Mouse (Mus musculus): ENCODE measurements around the gene Zmiz1. TPM values are rescaled to one million over a fixed set of nuclear protein-coding genes. Genes with fewer than 3 reads are reported as not detected.
A peak's percentile ranks its signal among the peaks of the same experiment; 100 is the strongest.

Zmiz1 gene
- total RNA-seq, 4 experiments from 2014 or later = 90.3 to 192 (median 125) TPM

DNA sequence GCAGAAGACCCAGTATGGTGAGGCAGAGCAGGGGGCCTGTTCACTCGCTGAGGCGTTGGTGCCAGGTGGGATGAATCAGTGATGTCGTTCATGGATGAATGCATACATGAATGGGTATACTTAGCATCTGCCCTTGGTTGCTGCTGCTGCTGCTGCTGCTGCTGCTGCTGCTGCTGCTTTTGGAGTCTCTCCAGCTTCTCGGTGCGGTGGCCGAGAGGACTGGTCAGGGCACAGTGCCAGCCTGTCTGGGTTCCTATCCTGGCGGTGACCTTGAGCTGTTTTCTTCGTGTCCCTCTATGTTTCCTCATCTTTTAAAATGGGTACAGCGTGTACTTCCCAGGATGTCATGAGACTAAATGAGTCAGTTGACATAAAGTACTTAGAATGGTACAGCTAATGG, 56.9 kb downstream of the Zmiz1 start:
- peak; percentile 82 for DNase-seq

DNA sequence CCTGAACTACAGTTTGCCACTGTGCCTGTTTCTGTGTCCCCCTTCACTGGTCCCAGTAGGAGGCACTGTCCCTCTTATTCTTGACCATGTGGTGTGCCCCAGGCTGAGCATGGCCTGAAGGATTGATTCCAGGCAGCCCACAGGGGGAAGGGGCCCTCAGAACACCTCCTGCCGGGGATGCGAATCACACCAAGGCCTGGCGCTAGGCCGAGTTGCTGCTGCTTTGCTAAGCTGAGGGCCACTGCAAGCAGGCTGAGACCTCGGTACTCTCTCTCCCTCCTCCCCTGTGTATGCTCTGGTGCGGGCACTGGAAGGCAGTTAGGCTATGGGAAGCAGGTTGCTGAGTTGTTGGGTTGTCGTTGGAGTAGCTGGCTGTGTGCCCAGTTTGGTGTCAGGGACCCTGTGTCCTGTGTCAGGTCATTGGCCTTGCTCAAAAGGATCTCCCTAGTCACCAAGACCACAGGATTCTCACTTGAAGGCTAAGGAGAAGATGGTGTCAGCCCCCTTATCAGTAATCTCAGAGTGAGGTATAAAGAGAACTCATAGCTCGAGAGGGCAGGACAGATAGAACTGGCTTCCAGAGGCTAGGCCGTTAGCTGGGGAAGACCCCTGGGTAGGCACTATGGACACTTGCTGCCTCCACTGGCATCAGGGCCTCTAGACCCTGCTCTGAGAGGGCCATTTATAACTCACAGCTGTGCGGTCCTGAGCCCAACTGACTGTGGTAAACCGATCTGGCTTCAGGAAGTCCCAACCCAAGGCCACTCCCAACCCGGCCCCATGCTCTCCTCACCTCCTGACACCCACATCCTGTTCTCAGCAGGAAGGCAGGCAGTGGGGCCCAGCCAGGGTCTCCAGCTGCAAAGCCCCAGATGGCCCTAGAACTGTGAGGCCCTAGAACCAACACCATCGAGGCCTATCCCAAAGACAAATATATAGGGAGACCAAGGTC, 57.9 kb downstream of the Zmiz1 start:
- DNase-seq = peak; percentile 63

DNA sequence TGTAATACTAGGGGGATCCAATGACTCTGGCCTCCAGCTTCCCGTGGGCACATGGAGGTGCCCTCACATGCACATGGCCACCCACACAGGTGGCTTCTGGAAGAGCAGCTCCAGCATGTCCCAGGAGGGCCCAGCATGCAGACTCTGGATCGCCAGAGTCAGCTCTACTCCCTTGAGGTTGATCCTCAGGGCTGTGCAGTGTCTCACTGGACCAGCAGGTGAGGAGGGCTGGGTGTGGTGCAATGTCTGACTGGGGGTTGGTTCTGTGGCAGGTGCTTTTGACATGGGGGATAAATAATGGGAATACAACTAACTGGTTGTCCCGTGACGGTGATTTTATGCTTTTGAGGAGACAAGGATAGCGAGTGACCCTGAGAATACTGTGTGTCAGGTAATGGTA, 59.7 kb downstream of the Zmiz1 start:
- no peak for DNase-seq

DNA sequence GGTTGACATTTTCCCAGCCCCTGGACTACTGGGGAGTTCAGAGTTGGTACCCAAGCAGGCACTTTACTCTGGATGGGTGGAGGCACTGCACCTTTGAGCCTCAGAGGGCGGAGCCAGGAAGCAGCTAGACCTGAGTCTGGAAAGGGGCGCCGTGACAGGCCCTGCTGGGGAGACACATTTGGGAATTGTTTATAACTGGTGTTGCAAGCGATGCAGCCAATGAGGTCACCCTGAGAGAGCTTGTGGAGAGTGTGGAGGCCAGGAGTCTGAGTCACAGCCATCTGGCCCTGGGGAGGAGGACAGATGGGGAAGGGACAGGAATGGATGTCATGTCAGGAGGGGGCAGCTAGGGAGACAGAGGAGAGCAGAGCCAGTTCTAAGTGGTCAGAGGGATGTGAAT, 60.7 kb downstream of the Zmiz1 start:
- peak; percentile 93 for DNase-seq

DNA sequence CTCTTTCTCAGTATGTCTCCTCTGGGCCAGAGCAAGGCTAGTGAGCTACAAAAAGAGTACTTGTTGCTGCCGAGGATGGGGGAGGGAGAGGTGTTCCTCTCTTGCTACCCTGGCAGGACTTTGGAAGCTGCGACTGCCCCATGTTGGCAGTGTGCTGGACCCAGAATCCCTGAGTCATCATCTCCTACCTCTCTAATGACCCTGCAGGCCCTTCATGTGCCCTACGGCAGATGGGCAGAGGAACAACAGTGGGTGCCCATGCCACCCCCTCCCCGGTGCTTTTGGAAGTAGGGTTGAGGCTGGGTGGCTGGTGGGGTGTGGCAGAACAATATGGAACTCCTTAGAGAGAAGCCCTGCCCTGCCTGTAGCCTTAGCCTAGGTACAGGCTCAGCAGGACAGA, 61.6 kb downstream of the Zmiz1 start:
- no peak for DNase-seq

DNA sequence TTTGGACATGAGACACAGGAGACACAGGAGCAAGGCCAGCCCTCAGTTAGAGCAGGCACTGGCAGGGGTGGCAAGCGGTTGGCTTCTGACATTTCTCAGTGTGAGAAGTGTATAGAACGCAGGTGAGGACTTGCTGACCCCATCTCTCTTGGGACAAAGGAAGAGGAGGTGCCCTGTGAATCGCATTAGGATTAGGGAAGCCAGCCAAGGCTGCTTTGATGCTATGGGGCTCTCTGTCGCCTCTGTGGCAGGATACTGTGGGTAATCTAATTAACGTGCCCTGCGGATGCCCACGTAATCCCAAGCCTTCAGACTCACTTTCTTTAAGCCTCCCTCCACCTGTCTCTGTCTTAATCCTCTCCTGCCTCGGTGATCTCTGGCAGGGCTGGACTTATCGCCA, 62.0 kb downstream of the Zmiz1 start:
- DNase-seq = no peak

DNA sequence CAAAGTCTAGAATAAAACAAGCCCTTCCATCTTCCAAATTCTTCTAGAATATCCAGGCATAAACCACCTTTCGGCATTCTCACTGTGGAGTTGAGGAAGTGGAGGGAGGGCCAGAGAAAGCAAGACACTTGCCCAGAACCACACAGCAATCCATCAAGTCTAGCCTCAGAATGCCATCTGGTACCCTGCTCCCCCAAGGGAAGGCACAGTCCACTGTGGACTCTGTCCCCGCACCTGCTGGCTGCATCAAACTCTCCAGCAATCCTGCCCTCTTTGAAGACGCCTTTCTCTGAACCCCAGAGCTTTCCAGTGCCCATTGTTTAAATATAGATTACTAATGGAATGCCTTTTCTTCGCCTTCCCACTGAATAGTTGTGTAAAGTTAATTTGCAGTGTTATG, 62.5 kb downstream of the Zmiz1 start:
- DNase-seq = no peak

DNA sequence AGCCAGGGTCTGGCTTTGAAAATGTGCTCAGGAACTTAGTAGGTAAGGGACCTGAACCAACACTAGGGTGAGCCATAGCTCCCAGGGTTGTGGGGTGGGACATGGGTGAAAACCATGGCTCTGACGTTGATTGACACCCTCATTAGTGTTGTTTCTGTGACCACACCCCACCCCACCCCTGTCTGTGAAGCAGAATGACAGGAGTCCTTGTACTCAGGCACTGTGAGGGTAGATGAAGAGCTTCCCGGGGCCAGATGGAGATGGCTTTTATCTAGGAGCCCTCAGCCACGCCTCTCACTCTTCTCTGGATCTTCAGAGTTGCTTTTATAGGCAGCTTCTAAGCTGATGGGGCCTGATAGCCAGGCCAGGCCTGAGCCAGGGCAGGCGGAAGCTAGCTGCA, 63.4 kb downstream of the Zmiz1 start:
- no peak for DNase-seq

DNA sequence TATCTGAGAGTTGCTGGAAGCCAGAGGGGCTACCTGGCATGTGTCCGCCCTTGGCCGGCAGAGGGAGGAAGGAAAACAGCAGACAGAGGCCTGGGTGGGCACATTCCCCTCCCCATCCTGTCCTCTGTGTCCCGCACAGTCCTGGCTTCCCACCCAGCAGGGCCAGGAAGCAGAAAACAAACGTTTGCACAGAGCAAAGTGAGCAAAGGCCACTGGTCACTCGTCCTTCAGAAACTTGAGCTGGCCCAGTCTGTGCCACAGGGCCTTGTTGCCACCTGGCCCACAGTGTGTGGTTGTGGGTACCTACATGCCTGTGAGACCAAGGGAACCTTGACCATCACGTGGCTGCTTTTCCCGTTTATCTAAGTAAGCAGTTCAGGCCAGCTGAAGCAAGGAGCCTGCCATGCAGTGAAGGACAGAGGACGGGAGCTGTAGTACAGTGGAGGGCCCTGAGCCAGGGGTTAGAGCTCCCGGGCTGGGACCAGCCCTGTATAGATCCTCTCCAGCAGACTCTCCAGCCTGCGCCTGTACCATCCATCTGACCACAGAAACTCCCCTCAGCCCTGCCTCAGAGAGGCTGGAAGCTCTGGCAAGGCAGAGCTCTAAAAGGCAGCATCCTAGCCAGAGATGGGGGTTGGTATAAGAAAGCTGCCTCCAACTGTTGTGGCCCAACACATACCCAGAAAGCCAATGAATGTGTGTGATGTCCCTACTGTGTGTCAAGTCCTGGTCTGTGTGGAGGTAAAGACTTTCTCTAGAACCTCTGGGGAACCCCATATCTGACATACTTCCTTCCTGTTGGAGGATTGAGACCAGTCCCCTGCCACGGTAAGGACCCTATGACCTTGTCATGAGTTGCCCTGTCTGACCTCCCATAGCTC, 64.5 kb downstream of the Zmiz1 start:
- peak; percentile 80 for DNase-seq

DNA sequence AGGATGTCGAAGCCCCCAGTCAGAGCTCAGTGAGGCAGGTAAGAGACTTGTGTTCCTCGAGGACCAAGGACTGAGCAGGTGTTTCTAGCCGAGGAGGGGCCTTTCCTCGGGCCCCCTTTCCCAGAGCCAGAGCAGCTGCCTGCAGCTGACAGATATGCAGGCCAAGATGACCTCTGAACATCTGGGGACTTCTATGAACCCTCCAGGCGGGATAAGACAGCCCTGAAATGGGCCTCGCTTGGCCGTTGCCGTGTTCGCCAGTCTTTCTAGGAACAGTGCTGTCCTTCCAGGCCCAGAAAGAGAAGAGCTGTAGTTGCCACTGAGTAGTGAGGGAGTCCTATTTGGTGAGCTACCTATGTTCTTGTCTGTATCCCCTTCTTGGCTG, 65.1 kb downstream of the Zmiz1 start:
- DNase-seq = no peak

DNA sequence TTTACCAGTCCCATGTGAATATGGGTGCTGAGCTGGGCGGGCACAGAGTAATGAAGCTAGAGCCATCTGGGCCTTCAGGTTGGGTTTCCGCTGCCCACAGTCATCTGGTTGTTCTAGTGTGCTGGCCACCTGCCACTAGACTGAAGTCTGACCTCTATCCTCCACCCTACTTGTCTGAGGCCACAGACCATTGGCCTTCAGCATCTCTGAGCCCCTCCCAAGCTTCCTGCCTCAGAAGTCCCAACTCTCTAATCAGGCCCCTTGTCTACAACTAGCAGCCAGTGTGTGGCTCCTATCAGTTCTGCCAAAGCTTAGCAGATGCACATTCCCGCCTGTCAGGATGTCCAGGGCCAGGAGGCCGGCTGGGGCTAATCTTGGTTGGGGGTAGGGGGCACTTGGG, 65.9 kb downstream of the Zmiz1 start:
- DNase-seq = no peak

DNA sequence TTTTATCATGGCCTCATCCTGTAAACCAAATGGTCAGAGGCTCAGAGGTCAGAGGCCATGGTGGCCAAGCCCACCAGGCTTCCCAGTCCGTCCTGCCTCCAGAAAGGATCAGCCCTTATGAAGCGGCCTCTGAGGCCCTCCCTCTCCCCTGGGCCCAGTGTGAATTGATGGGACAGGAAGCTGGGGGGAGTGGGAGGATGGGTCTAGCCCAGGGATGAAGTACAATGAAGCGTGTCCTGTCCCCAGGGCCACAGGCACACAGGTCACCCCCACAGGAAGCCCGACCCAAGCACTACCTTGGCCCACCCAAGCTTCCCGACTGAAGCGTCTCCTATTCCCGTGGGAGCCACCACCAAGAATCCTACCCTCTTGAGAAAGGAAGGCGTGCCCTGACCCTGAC, 66.7 kb downstream of the Zmiz1 start:
- peak; percentile 74 for DNase-seq

DNA sequence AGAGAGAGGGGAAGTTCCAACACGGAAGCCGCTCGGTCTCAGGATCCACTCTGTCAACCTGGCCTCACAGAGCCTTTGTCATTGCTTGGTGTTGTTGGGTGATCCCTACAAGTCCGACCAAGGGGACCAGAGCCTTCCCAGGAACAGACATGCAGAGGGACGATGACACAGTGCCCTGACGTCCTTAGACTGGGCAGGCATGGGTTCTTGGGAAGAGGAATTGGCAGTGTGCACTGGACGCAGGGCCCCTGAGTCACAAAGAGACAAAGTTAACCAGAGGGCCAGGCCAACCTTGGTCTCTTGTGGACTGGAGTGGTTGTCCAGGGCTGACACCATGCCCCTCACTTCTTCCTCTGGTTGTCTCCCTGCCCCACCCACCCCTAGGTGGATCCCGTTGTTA, 67.9 kb downstream of the Zmiz1 start:
- DNase-seq = peak; percentile 77

DNA sequence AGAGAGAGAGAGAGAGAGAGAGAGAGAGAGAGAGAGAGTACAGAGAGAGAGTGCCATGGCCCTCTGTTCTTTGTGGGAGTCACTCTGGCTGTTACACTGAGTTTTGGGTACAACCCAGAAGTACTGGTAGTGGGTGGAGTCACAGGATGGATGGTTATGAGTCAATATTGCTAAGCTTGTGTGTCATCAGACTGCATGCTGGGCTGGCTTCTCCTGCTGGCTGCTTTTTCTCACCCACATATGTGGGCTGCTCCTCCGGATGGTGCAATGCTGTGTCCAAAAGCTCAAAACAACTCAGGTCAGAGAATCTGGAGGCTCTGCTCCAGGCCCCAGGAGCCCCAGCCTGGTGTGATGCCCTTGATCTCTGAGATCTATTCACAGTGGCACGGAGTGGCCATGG, 68.3 kb downstream of the Zmiz1 start:
- DNase-seq = peak; percentile 87

DNA sequence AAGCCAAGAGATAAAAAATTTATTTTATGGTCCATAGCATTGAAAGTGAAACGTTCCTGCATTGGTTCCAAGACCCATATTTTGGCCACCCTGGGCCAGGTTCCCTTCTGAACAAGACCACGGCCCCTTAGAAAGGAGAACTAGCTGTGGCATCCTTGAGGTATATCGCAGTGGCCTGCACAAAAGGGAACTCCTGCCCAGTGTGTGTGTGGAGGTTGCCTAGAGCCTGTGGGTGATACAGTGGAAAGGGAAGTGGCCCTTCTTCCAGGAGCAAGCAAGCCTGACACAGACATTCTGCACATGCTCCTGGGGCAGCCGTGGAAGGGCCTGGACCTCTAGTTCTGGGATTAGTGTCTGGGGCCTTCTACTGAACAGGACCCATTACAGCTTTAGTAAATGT, 71.4 kb downstream of the Zmiz1 start:
- DNase-seq = no peak

DNA sequence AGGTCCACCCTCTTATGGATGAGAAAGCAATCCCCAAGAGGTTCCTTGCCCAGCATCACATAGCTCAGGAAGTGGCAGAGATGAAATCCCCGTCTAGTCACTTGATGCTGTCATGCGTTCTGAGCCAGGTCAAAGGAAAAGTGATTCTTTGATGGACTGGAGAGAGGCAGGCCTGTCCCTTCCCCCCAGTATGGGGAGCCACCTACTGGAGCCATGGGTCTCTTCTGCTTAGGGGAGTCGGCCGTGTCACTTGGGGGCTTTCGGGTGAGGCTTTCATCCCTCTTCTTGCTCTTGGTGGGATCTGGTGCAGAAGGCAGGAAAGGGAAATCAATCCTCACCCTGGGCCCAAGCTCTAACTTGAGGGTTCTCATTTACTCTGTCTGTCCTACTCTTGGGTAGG, 71.8 kb downstream of the Zmiz1 start:
- DNase-seq = no peak

DNA sequence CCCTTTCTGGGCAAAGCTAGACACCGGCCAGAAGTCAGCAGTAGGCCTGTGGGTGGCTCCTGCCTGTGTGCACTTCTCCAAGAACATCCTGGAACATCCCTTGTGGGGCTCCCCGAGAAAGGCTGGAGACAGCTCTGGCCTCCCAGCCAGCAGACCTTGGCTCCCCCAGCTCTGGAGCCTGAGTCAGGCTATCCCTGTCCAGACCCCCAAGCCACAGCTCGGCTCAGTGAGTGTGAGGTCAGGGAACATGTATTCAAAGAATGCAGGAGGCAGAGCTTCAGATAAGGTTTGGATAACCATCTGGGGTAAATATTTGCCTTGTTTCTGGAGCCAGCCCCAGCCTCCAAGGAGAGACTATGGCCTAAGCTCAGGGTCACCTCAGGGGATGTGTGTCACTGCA, 74.0 kb downstream of the Zmiz1 start:
- no peak for DNase-seq

DNA sequence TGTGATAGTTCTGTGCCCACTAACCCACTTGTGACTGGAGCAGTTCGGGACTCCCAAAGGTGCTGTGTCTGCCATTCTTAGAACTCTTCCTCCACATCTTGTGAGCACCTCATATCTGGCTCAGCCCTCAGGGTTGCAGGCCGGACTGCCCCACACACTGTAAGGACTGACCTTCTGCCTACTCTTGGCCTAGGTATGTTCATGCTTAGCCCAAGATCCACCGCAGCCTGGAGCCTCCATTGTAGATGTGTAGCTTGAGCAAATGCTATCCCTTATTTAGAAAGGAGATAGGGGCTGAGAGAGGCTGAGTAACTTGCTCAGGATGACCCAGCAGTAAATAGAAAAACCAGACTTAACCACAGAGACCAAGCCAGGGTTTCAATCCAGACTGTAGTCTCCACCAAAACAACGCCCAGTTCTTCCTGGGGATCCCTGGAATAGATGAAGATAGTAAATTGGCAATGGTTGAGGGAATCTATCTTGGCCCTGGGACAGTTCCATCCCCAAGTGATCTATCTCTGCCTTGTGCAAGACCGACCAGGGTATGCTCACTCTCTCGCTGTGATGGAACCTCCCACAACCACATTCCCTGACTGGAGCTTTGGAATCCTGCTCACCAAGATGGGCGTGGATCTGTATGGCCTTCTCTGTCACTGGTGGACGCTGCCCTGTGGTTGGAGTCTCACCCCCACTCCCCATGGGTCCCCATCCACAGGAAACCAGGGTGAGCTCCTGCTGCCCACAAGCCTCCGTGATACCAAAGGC, 74.8 kb downstream of the Zmiz1 start:
- DNase-seq = peak; percentile 61

DNA sequence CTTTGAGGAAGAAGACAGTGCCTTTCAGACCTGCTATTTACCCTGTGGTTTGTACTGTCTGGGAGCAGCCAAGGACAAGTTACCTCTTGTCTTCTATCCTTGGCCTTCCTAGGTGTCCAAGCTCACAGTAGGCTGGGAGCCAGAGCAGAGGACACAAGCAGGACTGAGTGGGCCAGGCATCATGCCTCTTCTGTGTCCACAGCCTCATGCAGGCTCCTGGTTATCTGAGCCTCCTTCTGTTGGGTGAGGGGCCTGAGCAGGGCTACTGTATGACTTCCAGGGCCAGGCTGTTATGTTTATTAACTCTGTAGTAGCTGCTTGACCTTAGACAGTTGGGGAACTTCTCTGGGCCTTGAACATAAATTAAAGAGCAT, 75.4 kb downstream of the Zmiz1 start:
- DNase-seq = no peak

DNA sequence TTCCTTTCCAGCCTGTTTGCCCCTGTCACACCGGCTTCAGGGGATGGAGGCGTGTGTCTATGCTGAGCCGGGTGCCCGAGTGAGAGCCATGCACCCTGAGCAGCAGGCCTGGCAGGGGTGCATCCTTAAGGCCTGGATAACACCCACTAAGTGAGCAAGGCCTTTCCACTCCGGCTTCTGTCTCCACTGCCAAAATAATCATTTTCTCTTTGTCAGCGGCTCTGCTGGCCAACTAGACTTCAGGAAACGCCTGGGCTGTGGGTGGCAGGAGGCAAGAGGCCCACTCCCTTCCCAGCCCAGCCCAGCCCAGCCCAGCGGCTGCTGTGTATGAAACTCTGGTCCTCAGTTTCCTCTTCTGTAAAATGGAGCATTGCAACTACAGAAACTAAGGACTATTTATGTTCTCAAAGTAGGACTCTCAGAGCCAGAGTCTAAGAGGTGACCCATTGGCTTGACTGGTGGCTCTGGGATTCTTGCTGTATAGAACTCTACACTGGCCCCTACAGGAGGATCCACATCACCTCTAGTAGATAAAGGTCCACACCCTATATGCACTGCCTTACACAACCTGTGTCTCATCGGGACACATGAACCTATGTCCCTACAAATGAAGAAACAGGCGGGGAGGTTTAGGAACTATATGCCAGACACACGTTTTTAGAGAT, 76.1 kb downstream of the Zmiz1 start:
- DNase-seq = no peak

DNA sequence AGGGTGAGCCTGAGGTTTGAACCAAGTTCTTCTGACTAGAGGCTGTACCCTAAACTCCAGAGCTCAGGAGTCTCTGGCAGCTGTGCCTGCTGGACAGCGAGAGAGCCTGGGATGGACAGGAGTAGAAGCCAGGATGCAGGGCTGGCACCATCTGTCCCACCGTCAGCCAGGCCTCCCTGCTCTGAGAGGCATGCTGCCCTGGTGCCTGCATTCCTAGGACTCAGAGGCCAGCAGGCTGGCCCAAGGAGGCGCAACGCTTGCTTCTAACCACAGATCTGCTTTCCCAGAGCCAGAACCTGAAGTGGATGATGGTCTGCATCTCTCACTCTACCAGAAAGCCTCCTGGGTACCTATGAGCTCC, 76.6 kb downstream of the Zmiz1 start:
- DNase-seq = no peak

DNA sequence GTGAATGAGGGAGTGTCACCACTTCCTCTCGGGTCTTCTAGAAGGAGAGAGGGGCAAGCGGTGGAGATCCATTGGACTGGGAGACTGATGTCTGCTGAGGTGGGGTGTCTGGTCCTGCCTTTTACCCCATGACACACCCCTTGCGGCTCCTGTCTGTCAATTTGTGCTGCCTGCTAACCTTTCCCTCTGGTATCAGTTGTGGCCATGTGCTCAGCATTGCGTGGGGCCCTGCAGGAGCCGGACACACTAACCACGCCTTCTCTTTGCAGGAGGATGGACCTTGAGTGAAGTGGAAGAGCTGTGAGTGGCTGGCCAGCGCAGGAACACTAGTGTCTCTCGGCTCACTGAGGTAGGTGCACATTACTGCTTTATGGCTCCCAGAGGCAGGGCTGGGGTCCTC, 77.5 kb downstream of the Zmiz1 start:
- DNase-seq = no peak

All from adrenal gland, adult 8-10 months (tissue).